Mouse (Mus musculus) testis, adult 2 months (tissue): Measurements from ENCODE around the gene Cd180. TPM values are rescaled to one million over a fixed set of nuclear protein-coding genes. Genes with fewer than 3 reads are reported as not detected.

Experiments used
- H3K27ac ChIP-seq: fragments of 200-500 bp; 2 replicates; pipeline ENCODE4 v1.5.1; 2012; ENCODE audit warnings: low read depth, low read length; ENCODE audit not compliant: control insufficient read depth, insufficient read depth
- H3K27me3 ChIP-seq: fragments of 200-500 bp; 2 replicates; pipeline ENCODE4 v1.6.1; 2012; ENCODE audit warnings: mild to moderate bottlenecking, low read length, moderate library complexity; ENCODE audit not compliant: control insufficient read depth, insufficient read depth
- H3K36me3 ChIP-seq: fragments of 200-500 bp; 2 replicates; pipeline ENCODE4 v1.6.1; 2012; ENCODE audit warnings: mild to moderate bottlenecking, low read length; ENCODE audit not compliant: control insufficient read depth, insufficient read depth
- H3K4me1 ChIP-seq: fragments of 200-500 bp; 2 replicates; pipeline ENCODE4 v1.6.1; 2012; ENCODE audit warnings: low read length; ENCODE audit not compliant: control insufficient read depth, insufficient read depth
- H3K4me3 ChIP-seq: fragments of 200-500 bp; 2 replicates; pipeline ENCODE4 v1.5.1; 2012; ENCODE audit warnings: low read depth, mild to moderate bottlenecking, low read length, moderate library complexity, mixed read lengths; ENCODE audit not compliant: control insufficient read depth
- CTCF ChIP-seq: fragments of 200-500 bp; IDR thresholded peaks from 2 replicates; pipeline ENCODE4 v1.5.1; 2012; ENCODE audit warnings: low read depth, mild to moderate bottlenecking, inconsistent platforms, low read length, moderate library complexity; ENCODE audit not compliant: control insufficient read depth, insufficient read depth, insufficient replicate concordance
- POLR2A ChIP-seq: fragments of 200-500 bp; IDR thresholded peaks from 2 replicates; pipeline ENCODE4 v1.6.1; 2012; ENCODE audit warnings: low read depth, mild to moderate bottlenecking, inconsistent platforms, low read length, moderate library complexity; ENCODE audit not compliant: control insufficient read depth
- polyA plus RNA-seq: library from polyadenylated mRNA; depleted of rRNA; stranded (reverse); fragments of >200 nt; gene quantifications from 2 replicates; pipeline ENCODE4 v1.2.3, GENCODE M21; 2012

Cd180 gene
- polyA plus RNA-seq, 1 experiment = 0.17 TPM

GRCm38 (mm10) chr13:102770194-102770593, 76.8 kb downstream of the Cd180 start:
- Histone ChIP-seq H3K36me3 (no peaks in the 10 kb centered on the region), H3K27me3 (no peaks in the 10 kb centered on the region)
- TF ChIP-seq POLR2A (no peak), CTCF (no peak)

DNA sequence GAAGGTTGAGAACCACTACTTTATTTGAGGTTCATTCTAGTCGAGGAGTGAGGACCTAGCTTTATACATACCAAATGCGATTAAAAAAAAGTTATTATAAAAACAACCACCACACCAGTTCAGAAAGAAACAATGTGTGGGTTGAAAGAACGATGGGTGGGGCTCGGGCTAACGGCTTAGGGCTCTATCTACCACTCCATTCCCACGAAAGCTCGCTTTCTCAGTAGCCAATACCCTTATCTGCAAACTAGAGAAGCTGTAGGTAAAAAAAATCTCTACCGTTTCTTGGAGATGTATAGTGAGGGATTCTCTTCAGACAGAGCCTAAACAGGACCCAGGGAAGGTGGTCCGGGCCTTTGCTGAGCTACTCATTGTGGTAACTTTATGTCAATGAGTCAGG, 79.8 kb downstream of the Cd180 start:
- Histone ChIP-seq H3K27ac (no peak overlapping the region), H3K36me3 (no peaks in the 10 kb centered on the region), H3K4me1 (no peaks in the 10 kb centered on the region), H3K27me3 (no peaks in the 10 kb centered on the region), H3K4me3 (no peak overlapping the region)
- TF ChIP-seq POLR2A (no peak), CTCF (no peak)

More at GRCm38 (mm10) chr13:102770194-102770593, 76.8 kb downstream of the Cd180 start:
- H3K27ac ChIP-seq = no peak overlapping the region
- no peaks in the 10 kb centered on the region for H3K4me1 ChIP-seq
- no peak overlapping the region for H3K4me3 ChIP-seq

DNA sequence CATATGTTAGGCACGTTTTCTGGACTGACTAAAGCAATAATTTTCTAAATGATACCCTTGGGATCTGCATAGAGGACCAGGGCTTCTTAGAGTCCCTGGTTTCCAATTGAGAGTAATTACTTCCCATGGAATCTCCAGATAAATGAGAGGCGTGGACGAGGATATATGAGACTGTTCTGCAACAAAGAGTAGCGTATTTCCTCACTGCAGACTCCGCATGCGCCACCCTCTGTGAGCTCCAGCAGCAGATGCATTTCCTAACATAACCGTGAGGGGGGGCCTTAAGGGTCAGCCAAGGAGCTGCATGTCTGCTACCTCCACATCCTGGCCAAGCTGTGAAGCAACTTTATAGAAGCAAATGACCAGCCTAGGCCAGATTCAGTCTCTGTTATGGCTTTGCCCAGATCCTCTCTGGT, 81.4 kb downstream of the Cd180 start:
- Histone ChIP-seq H3K4me1 (no peaks in the 10 kb centered on the region), H3K27me3 (no peaks in the 10 kb centered on the region), H3K4me3 (no peak overlapping the region), H3K27ac (no peak overlapping the region), H3K36me3 (no peaks in the 10 kb centered on the region)
- no peak for TF ChIP-seq CTCF
- TF ChIP-seq POLR2A = no peak

- H3K4me3 ChIP-seq = no peak overlapping the region
- no peaks in the 10 kb centered on the region for H3K36me3 ChIP-seq
- TF ChIP-seq CTCF = no peak
- no peak for TF ChIP-seq POLR2A
- H3K27ac ChIP-seq = no peak overlapping the region
- H3K4me1 ChIP-seq = no peaks in the 10 kb centered on the region
- no peaks in the 10 kb centered on the region for H3K27me3 ChIP-seq
Measured at GRCm38 (mm10) chr13:102775506-102775905, 82.1 kb downstream of the Cd180 start.

DNA sequence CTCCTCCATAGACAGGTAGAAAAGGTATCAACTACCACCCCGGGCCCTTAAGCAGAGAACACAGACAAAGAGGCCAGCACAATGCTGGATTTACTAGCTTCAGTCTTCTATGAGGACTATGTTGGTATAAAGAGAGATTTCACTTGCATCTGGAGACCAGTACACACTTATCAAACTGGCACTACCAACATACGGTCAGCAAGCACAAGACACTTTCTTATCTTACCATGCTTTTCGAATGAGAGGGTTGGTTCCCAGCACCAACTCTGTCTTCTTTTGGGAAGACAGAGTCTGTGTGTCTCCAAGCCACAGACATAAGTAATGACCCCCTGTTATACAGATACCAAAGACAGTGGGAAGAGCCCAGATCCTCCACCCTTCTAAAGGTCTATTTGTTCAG, 85.5 kb downstream of the Cd180 start:
- Histone ChIP-seq H3K27ac (no peak overlapping the region), H3K4me1 (no peaks in the 10 kb centered on the region), H3K4me3 (no peak overlapping the region), H3K36me3 (no peaks in the 10 kb centered on the region), H3K27me3 (no peaks in the 10 kb centered on the region)
- TF ChIP-seq POLR2A (no peak), CTCF (no peak)

DNA sequence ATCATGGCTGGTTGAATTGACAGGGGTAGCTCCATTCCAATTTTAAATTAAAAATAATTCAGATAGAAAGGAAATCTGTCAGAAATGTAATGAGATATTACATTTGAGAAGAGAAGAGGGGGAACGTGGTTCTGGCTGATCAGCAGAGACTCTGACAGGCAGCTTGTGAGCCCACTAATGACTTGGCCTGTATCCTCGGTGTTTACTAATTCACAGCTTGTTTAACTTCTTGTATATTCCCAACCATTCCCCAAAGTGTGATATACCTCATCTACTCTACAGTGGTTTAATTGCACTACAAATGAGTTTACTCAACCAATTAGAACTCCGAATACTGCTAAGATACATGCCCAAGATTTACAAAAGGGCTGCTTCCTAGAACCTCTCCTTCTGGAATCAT, 85.9 kb downstream of the Cd180 start:
- no peak for TF ChIP-seq POLR2A
- TF ChIP-seq CTCF = no peak
- no peaks in the 10 kb centered on the region for H3K27me3 ChIP-seq
- H3K36me3 ChIP-seq = no peaks in the 10 kb centered on the region
- H3K27ac ChIP-seq = no peak overlapping the region
- H3K4me3 ChIP-seq = no peak overlapping the region
- no peaks in the 10 kb centered on the region for H3K4me1 ChIP-seq

- no peaks in the 10 kb centered on the region for H3K36me3 ChIP-seq
- H3K4me1 ChIP-seq = no peaks in the 10 kb centered on the region
- H3K4me3 ChIP-seq = no peak overlapping the region
- no peak overlapping the region for H3K27ac ChIP-seq
- TF ChIP-seq CTCF (no peak), POLR2A (no peak)
- H3K27me3 ChIP-seq = no peaks in the 10 kb centered on the region
Measured at GRCm38 (mm10) chr13:102783531-102784310, 90.4 kb downstream of the Cd180 start.
